ENCODE assay signal across 8 mouse cellular contexts in the genomic region with DNA sequence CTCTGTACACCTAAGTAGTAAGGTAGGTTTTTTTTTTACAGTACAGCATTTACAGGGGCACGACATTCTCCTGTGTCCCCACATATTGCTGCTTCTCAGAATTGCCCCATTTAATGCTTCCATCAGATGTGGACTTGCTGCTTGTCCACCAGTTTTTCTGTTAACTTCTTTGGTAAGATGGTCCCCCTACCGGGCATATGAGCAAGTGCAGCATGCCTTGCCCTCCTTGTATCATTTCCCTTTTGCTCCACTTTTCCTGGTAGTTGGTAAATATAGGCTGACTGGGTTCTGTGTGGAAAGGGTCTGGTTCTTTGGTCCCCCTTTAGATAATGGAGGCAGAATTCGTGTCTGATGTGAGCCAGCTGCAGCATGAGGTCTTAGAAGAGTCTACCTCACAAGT. TPM values are rescaled to one million over a fixed set of nuclear protein-coding genes. Genes with fewer than 3 reads are reported as not detected.
DNase-seq lines count a peak whose midpoint lies in the region; ATAC-seq and TF ChIP-seq lines count a peak whose summit lies in the region.

No protein-coding gene starts in this region.

- no peak overlapping the region for H3K9ac ChIP-seq in intestine, postnatal 0 days (ENCODE audit: low read depth, low read length)

- 20% methylated on average over 3 of the region's 3 CpGs for WGBS in intestine, postnatal 0 days

- no peaks in the 10 kb centered on the region for H3K4me1 ChIP-seq in intestine, postnatal 0 days (replicated peaks; ENCODE audit: control insufficient read depth, insufficient read depth, low read length)

- no peak overlapping the region for H3K4me2 ChIP-seq in intestine, postnatal 0 days (replicated peaks; ENCODE audit: low read depth)

- no peaks in the 10 kb centered on the region for H3K9me3 ChIP-seq in intestine, postnatal 0 days (ENCODE audit: control insufficient read depth)

- H3K27ac ChIP-seq in intestine, postnatal 0 days (ENCODE audit: low read depth, low read length), result no peak overlapping the region

- no peak overlapping the region for H3K4me3 ChIP-seq in intestine, postnatal 0 days (ENCODE audit: low read depth, low read length)

- peaks cover 8% of the 10 kb centered on the region; the same call in 1 of the 2 replicates for H3K36me3 ChIP-seq in intestine, postnatal 0 days (ENCODE audit: control insufficient read depth, insufficient read depth)

- TF ChIP-seq CTCF in intestine, postnatal 0 days (IDR thresholded peaks at IDR 0.05; ENCODE audit: low read depth), result peak; percentile 82

- peak; percentile 66 for DNase-seq in cerebellum, adult 9-10 months
- DNase-seq in cerebellum, adult 9-11 months, result no peak
- DNase-seq in ovary, postnatal 14 days (ENCODE audit: low spot score), result peak; percentile 38
- DNase-seq in ovary, adult 18-20 months (ENCODE audit: low spot score), result no peak
- DNase-seq in cerebellum, postnatal 14 days, result peak; percentile 53 to 59
- DNase-seq in left cerebral cortex, postnatal 4 days, result peak; percentile 41
- DNase-seq in telencephalon, adult 2 months (ENCODE audit: low read depth, low spot score), result peak; percentile 24

- intact Hi-C loops in left cerebral cortex, postnatal 4 days (cut with DNase I), result loop anchor here (2.0 kb wide), 1 partner anchor 67 kb away; a partner anchor contains a TSS

- no peaks in the 10 kb centered on the region for H3K27me3 ChIP-seq in intestine, postnatal 0 days (replicated peaks; ENCODE audit: control insufficient read depth, insufficient read depth, low read length)

- no peak for ATAC-seq in intestine, postnatal 0 days

RNA-seq across cellular contexts. Expression of a gene that starts 5.2 kb away (rescaled TPM):
- polyA plus RNA-seq in intestine, postnatal 0 days (2015; fragmentation: Nextera tagmentation; extraction: Ambion mirVana), result 0.07 and 0.18 TPM in 2 replicates
- under 1 TPM; 0.18 to 0.42 TPM for total RNA-seq in left cerebral cortex, postnatal 4 days (2021)

RNA-seq across cellular contexts. Expression of a gene that starts 14.1 kb away (rescaled TPM):
- 23.5 and 24.2 TPM in 2 replicates for polyA plus RNA-seq in intestine, postnatal 0 days (2015; fragmentation: Nextera tagmentation; extraction: Ambion mirVana)
- 10 to 100 TPM; 12.6 to 13.2 TPM for total RNA-seq in left cerebral cortex, postnatal 4 days (2021)

Comparison
In these comparisons a context has a peak if more than half of its experiments do, and no peak if none do; other contexts are left out.
1. DNase-seq: peak in cerebellum, adult 9-10 months (single experiment), ovary, postnatal 14 days (single experiment), cerebellum, postnatal 14 days (2 of 2), left cerebral cortex, postnatal 4 days (single experiment) and telencephalon, adult 2 months (single experiment); none in cerebellum, adult 9-11 months (single experiment) and ovary, adult 18-20 months (single experiment).